Mouse (Mus musculus) MEL (cell line): ENCODE data around the gene Specc1l. TPM values are rescaled to one million over a fixed set of nuclear protein-coding genes. Genes with fewer than 3 reads are reported as not detected.

Experiments used
- DNase-seq: peaks from one replicate; pipeline ENCODE4 v3.0.0; 2011; ENCODE audit warnings: low read depth, low spot score
- H3K27ac ChIP-seq: 2 replicates; pipeline ENCODE4 v1.5.1; 2012; ENCODE audit warnings: low read depth, mild to moderate bottlenecking, control low read depth, low read length, moderate library complexity; ENCODE audit not compliant: control insufficient read depth
- H3K27me3 ChIP-seq, 2 experiments: fragments of 150-350 bp in 1 of 2; sonication (generic) in 1 of 2; 2 replicates each; pipeline ENCODE4 v1.6.1; 2012; ENCODE audit warnings: low read length in 2 of 2, mild to moderate bottlenecking in 2 of 2, improper control_type of control experiment in 1 of 2, moderate library complexity in 1 of 2; ENCODE audit not compliant: insufficient read depth in 2 of 2, control insufficient read depth in 1 of 2
- H3K36me3 ChIP-seq, 2 experiments: 2 replicates each; pipeline ENCODE4 v1.6.1; 2012 to 2014; ENCODE audit warnings: low read length in 2 of 2, improper control_type of control experiment in 1 of 2, inconsistent platforms in 1 of 2, mild to moderate bottlenecking in 1 of 2; ENCODE audit not compliant: insufficient read depth in 2 of 2, control insufficient read depth in 1 of 2
- H3K4me1 ChIP-seq, 2 experiments: fragments of 150-350 bp in 1 of 2; sonication (generic) in 1 of 2; 2 replicates each; pipeline ENCODE4 v1.6.1; 2012; ENCODE audit warnings: low read length in 2 of 2, improper control_type of control experiment in 1 of 2, mild to moderate bottlenecking in 1 of 2; ENCODE audit not compliant: insufficient read depth in 2 of 2, control insufficient read depth in 1 of 2
- H3K4me3 ChIP-seq, 2 experiments: fragments of 150-350 bp in 1 of 2; sonication (generic) in 1 of 2; 2 replicates each; pipeline ENCODE4 v1.5.1; 2012; ENCODE audit warnings: low read depth in 2 of 2, low read length in 2 of 2, mild to moderate bottlenecking in 2 of 2, moderate library complexity in 2 of 2, control low read depth in 1 of 2, improper control_type of control experiment in 1 of 2; ENCODE audit not compliant: control insufficient read depth in 1 of 2, insufficient read depth in 1 of 2
- H3K79me2 ChIP-seq: 2 replicates; pipeline ENCODE4 v1.6.1; 2012; ENCODE audit warnings: mild to moderate bottlenecking, low read length, moderate library complexity; ENCODE audit not compliant: control insufficient read depth, poor library complexity, insufficient read depth
- H3K9ac ChIP-seq: 2 replicates; pipeline ENCODE4 v1.6.1; 2012; ENCODE audit warnings: low read depth, mild to moderate bottlenecking, control low read depth, low read length, moderate library complexity; ENCODE audit not compliant: control insufficient read depth, poor library complexity, severe bottlenecking
- H3K9me3 ChIP-seq: fragments of 150-350 bp; sonication (generic); replicated peaks from 2 replicates; pipeline ENCODE4 v1.6.1; 2012; ENCODE audit warnings: mild to moderate bottlenecking, low read length, improper control_type of control experiment, moderate library complexity; ENCODE audit not compliant: insufficient read depth
- BHLHE40 ChIP-seq: IDR thresholded peaks from 2 replicates; pipeline ENCODE4 v1.6.1; 2012; ENCODE audit warnings: low read depth, mild to moderate bottlenecking, inconsistent platforms, low read length, improper control_type of control experiment, borderline replicate concordance
- CHD1 ChIP-seq: IDR thresholded peaks from 2 replicates; pipeline ENCODE4 v1.6.1; 2012; ENCODE audit warnings: low read depth, mild to moderate bottlenecking, inconsistent platforms, low read length, improper control_type of control experiment
- CHD2 ChIP-seq: IDR thresholded peaks from 2 replicates; pipeline ENCODE4 v1.6.1; 2011; ENCODE audit warnings: low read length, improper control_type of control experiment
- CTCF ChIP-seq, 3 experiments: IDR thresholded peaks in 2 of 3; conservative IDR thresholded peaks in 1 of 3; 2 replicates each; pipeline ENCODE4 v1.5.1; 2011 to 2012; ENCODE audit warnings: low read length in 3 of 3, low read depth in 2 of 3, mild to moderate bottlenecking in 2 of 3, improper control_type of control experiment in 1 of 3, inconsistent platforms in 1 of 3, mixed read lengths in 1 of 3, moderate library complexity in 1 of 3; ENCODE audit not compliant: control insufficient read depth in 1 of 3, insufficient read depth in 1 of 3, poor library complexity in 1 of 3, severe bottlenecking in 1 of 3
- E2F4 ChIP-seq: IDR thresholded peaks from 2 replicates; pipeline ENCODE4 v1.6.1; 2011; ENCODE audit warnings: low read depth, low read length, improper control_type of control experiment, borderline replicate concordance
- ELF1 ChIP-seq: IDR thresholded peaks from 2 replicates; pipeline ENCODE4 v1.6.1; 2014; ENCODE audit warnings: low read depth, mild to moderate bottlenecking, inconsistent platforms, low read length, improper control_type of control experiment, moderate library complexity
- EP300 ChIP-seq, 2 experiments: IDR thresholded peaks; 2 replicates each; pipeline ENCODE4 v1.6.1; 2011; ENCODE audit warnings: improper control_type of control experiment in 2 of 2, low read length in 2 of 2, low read depth in 1 of 2, mild to moderate bottlenecking in 1 of 2
- ETS1 ChIP-seq: IDR thresholded peaks from 2 replicates; pipeline ENCODE4 v1.6.1; 2012; ENCODE audit warnings: low read depth, mild to moderate bottlenecking, inconsistent platforms, low read length, improper control_type of control experiment, moderate library complexity
- GABPA ChIP-seq: IDR thresholded peaks from 2 replicates; pipeline ENCODE4 v1.6.1; 2012; ENCODE audit warnings: low read depth, mild to moderate bottlenecking, inconsistent platforms, low read length, improper control_type of control experiment, moderate library complexity
- GATA1 ChIP-seq: IDR thresholded peaks from 2 replicates; pipeline ENCODE4 v1.6.1; 2011; ENCODE audit warnings: low read depth, low read length, improper control_type of control experiment
- HCFC1 ChIP-seq: IDR thresholded peaks from 2 replicates; pipeline ENCODE4 v1.6.1; 2012; ENCODE audit warnings: low read depth, mild to moderate bottlenecking, inconsistent platforms, low read length, improper control_type of control experiment, moderate library complexity
- JUND ChIP-seq: IDR thresholded peaks from 2 replicates; pipeline ENCODE4 v1.6.1; 2011; ENCODE audit warnings: low read depth, mild to moderate bottlenecking, improper control_type of control experiment, low read length
- KAT2A ChIP-seq: conservative IDR thresholded peaks from 2 replicates; pipeline ENCODE4 v1.6.1; 2012; ENCODE audit warnings: low read depth, low read length, improper control_type of control experiment, inconsistent platforms
- MAFK ChIP-seq: IDR thresholded peaks from 2 replicates; pipeline ENCODE4 v1.6.1; 2011; ENCODE audit warnings: low read depth, mild to moderate bottlenecking, low read length, improper control_type of control experiment, borderline replicate concordance
- MAX ChIP-seq: IDR thresholded peaks from 2 replicates; pipeline ENCODE4 v1.6.1; 2011; ENCODE audit warnings: low read length, improper control_type of control experiment
- MAZ ChIP-seq: IDR thresholded peaks from 2 replicates; pipeline ENCODE4 v1.6.1; 2012; ENCODE audit warnings: low read depth, mild to moderate bottlenecking, inconsistent platforms, low read length, improper control_type of control experiment
- MEF2A ChIP-seq: IDR thresholded peaks from 2 replicates; pipeline ENCODE4 v1.6.1; 2014; ENCODE audit warnings: low read depth, mild to moderate bottlenecking, inconsistent platforms, low read length, improper control_type of control experiment; ENCODE audit not compliant: poor library complexity, insufficient replicate concordance, severe bottlenecking; ENCODE audit errors: extremely low read depth
- MYB ChIP-seq: IDR thresholded peaks from 2 replicates; pipeline ENCODE4 v1.6.1; 2011; ENCODE audit warnings: mild to moderate bottlenecking, low read depth, low read length, improper control_type of control experiment
- MYC ChIP-seq: IDR thresholded peaks from 2 replicates; pipeline ENCODE4 v1.6.1; 2011; ENCODE audit warnings: low read depth, mild to moderate bottlenecking, low read length, improper control_type of control experiment, moderate library complexity
- NELFE ChIP-seq: IDR thresholded peaks from 2 replicates; pipeline ENCODE4 v1.6.1; 2011; ENCODE audit warnings: low read depth, low read length, improper control_type of control experiment
- NRF1 ChIP-seq: IDR thresholded peaks from 2 replicates; pipeline ENCODE4 v1.6.1; 2014; ENCODE audit warnings: low read depth, mild to moderate bottlenecking, inconsistent platforms, low read length, improper control_type of control experiment, moderate library complexity; ENCODE audit not compliant: poor library complexity, insufficient read depth, severe bottlenecking
- POLR2A ChIP-seq, 2 experiments: IDR thresholded peaks; 2 replicates each; pipeline ENCODE4 v1.6.1; 2011 to 2012; ENCODE audit warnings: low read length in 2 of 2, mild to moderate bottlenecking in 2 of 2, control low read depth in 1 of 2, improper control_type of control experiment in 1 of 2, low read depth in 1 of 2, moderate library complexity in 1 of 2; ENCODE audit not compliant: control insufficient read depth in 1 of 2, insufficient read depth in 1 of 2, poor library complexity in 1 of 2
- POLR2AphosphoS2 ChIP-seq: IDR thresholded peaks from 2 replicates; pipeline ENCODE4 v1.6.1; 2011; ENCODE audit warnings: low read length, improper control_type of control experiment
- POLR2AphosphoS5 ChIP-seq: IDR thresholded peaks from 2 replicates; pipeline ENCODE4 v1.6.1; 2012; ENCODE audit warnings: low read depth, borderline replicate concordance, mild to moderate bottlenecking, inconsistent platforms, low read length, moderate library complexity, mixed read lengths
- RAD21 ChIP-seq: IDR thresholded peaks from 2 replicates; pipeline ENCODE4 v1.6.1; 2011; ENCODE audit warnings: mild to moderate bottlenecking, low read depth, low read length, improper control_type of control experiment
- RCOR1 ChIP-seq: IDR thresholded peaks from 2 replicates; pipeline ENCODE4 v1.6.1; 2012; ENCODE audit warnings: low read depth, mild to moderate bottlenecking, inconsistent platforms, low read length, improper control_type of control experiment
- SIN3A ChIP-seq: IDR thresholded peaks from 2 replicates; pipeline ENCODE4 v1.6.1; 2012; ENCODE audit warnings: low read length, improper control_type of control experiment, inconsistent platforms
- SMC3 ChIP-seq: IDR thresholded peaks from 2 replicates; pipeline ENCODE4 v1.6.1; 2011; ENCODE audit warnings: low read depth, low read length, improper control_type of control experiment
- TAL1 ChIP-seq: IDR thresholded peaks from 2 replicates; pipeline ENCODE4 v1.6.1; 2012; ENCODE audit warnings: mild to moderate bottlenecking, inconsistent platforms, low read length, moderate library complexity, mixed read lengths
- TBP ChIP-seq: IDR thresholded peaks from 2 replicates; pipeline ENCODE4 v1.8.0; 2011; ENCODE audit warnings: low read depth, low read length, improper control_type of control experiment
- TCF12 ChIP-seq: IDR thresholded peaks from 2 replicates; pipeline ENCODE4 v1.6.1; 2014; ENCODE audit warnings: low read depth, mild to moderate bottlenecking, inconsistent platforms, low read length, improper control_type of control experiment, moderate library complexity
- UBTF ChIP-seq: IDR thresholded peaks from 2 replicates; pipeline ENCODE4 v1.6.1; 2012; ENCODE audit warnings: low read depth, mild to moderate bottlenecking, inconsistent platforms, low read length, improper control_type of control experiment, moderate library complexity, borderline replicate concordance; ENCODE audit not compliant: insufficient read depth
- USF1 ChIP-seq: IDR thresholded peaks from 2 replicates; pipeline ENCODE4 v1.6.1; 2014; ENCODE audit warnings: low read depth, mild to moderate bottlenecking, inconsistent platforms, low read length, improper control_type of control experiment, moderate library complexity
- USF2 ChIP-seq, 2 experiments: IDR thresholded peaks; 2 replicates each; pipeline ENCODE4 v1.6.1; 2011 to 2012; ENCODE audit warnings: improper control_type of control experiment in 2 of 2, low read length in 2 of 2, borderline replicate concordance in 1 of 2, inconsistent platforms in 1 of 2, low read depth in 1 of 2, mild to moderate bottlenecking in 1 of 2; ENCODE audit not compliant: insufficient read depth in 1 of 2
- ZC3H11A ChIP-seq: IDR thresholded peaks from 2 replicates; pipeline ENCODE4 v1.6.1; 2012; ENCODE audit warnings: low read depth, mild to moderate bottlenecking, inconsistent platforms, low read length, improper control_type of control experiment
- ZKSCAN1 ChIP-seq: IDR thresholded peaks from 2 replicates; pipeline ENCODE4 v1.6.1; 2012; ENCODE audit warnings: low read depth, mild to moderate bottlenecking, inconsistent platforms, low read length, improper control_type of control experiment, moderate library complexity
- ZMIZ1 ChIP-seq: IDR thresholded peaks from 2 replicates; pipeline ENCODE4 v1.6.1; 2012; ENCODE audit warnings: low read depth, mild to moderate bottlenecking, inconsistent platforms, low read length, improper control_type of control experiment, moderate library complexity
- ZNF384 ChIP-seq: IDR thresholded peaks from 2 replicates; pipeline ENCODE4 v1.6.1; 2012; ENCODE audit warnings: low read depth, mild to moderate bottlenecking, inconsistent platforms, low read length, improper control_type of control experiment
- polyA plus RNA-seq, 2 experiments: library from polyadenylated mRNA; stranded (reverse) in 1 of 2; unstranded in 1 of 2; fragments of >175 nt in 1 of 2; fragments of >200 nt in 1 of 2; gene quantifications; 2 replicates each; pipeline versions ENCODE4 v1.2.1 to v1.2.4; 2012; ENCODE audit warnings: low replicate concordance in 2 of 2, low read depth in 1 of 2; ENCODE audit not compliant: insufficient read length in 2 of 2, insufficient read depth in 1 of 2, missing spikeins in 1 of 2
- total RNA-seq: library from RNA; depleted of rRNA; stranded (reverse); fragments of 300-350 nt; gene quantifications from 2 replicates; pipeline ENCODE4 v1.2.3, GENCODE M21; 2012

The Specc1l gene
- total and polyA plus RNA-seq, 3 experiments: 12.3 to 30.6 (median 15.1) TPM

GRCm38 (mm10) chr10:75298608-75299007 is 86.7 kb downstream of the Specc1l start:
- peaks cover 43 to 45% of the 10 kb centered on the region in 2 experiments for H3K4me1 ChIP-seq
- H3K9ac ChIP-seq: peak overlapping the region; percentile 25; the same call in 1 of the 2 replicates
- no peaks in the 10 kb centered on the region for H3K79me2 ChIP-seq
- no peaks in the 10 kb centered on the region for H3K9me3 ChIP-seq
- H3K36me3 ChIP-seq: peaks cover 0 to 45% of the 10 kb centered on the region in 2 experiments; a peak in 3 of 4 replicates
- H3K27me3 ChIP-seq: no peaks in the 10 kb centered on the region
- no peak overlapping the region for H3K4me3 ChIP-seq
- DNase-seq: peak; percentile 69
- peak overlapping the region; percentile 76 for H3K27ac ChIP-seq
- TF ChIP-seq BHLHE40 (no peak), ETS1 (peak; percentile 71), ZMIZ1 (no peak), MAFK (no peak), ELF1 (no peak), TBP (no peak), ZKSCAN1 (no peak), POLR2AphosphoS5 (no peak), JUND (no peak), USF1 (0 out of 2 replicates have a peak, but pooled peaks have one; percentile 10), RCOR1 (0 out of 2 replicates have a peak, but pooled peaks have one; percentile 49), MEF2A (no peak), ZC3H11A (no peak), NRF1 (no peak), TAL1 (no peak), USF2 (IDR thresholded peaks at IDR 0.05; ENCODE audit: borderline replicate concordance in 1 of 2, insufficient read depth in 1 of 2, low read depth in 1 of 2, low read length in 2 of 2) (no peak), NELFE (no peak), MYC (peak; percentile 60; the same call in 1 of the 2 replicates), CHD2 (no peak), ZNF384 (no peak), E2F4 (no peak), CTCF (IDR thresholded peaks at IDR 0.05 in 2 of 3, conservative IDR thresholded peaks at IDR 0.05 in 1 of 3; ENCODE audit: control insufficient read depth in 1 of 3, insufficient read depth in 1 of 3, low read depth in 2 of 3, low read length in 3 of 3, poor library complexity in 1 of 3, severe bottlenecking in 1 of 3) (no peak), SMC3 (no peak), EP300 (IDR thresholded peaks at IDR 0.05; ENCODE audit: low read depth in 1 of 2, low read length in 2 of 2) (peak; percentile 38 to 41; a peak in 2 of 4 replicates), MAX (0 out of 2 replicates have a peak, but pooled peaks have one; percentile 8), GATA1 (no peak), MYB (no peak), KAT2A (no peak), POLR2A (IDR thresholded peaks at IDR 0.05; ENCODE audit: control insufficient read depth in 1 of 2, insufficient read depth in 1 of 2, low read depth in 1 of 2, low read length in 2 of 2, poor library complexity in 1 of 2) (no peak), CHD1 (no peak), MAZ (no peak), UBTF (no peak), RAD21 (no peak), HCFC1 (0 out of 2 replicates have a peak, but pooled peaks have one; percentile 15), POLR2AphosphoS2 (no peak), TCF12 (no peak), GABPA (no peak), SIN3A (peak; percentile 66; the same call in 1 of the 2 replicates)
